Mouse (Mus musculus): Measurements from ENCODE around the gene Stab2. TPM values are rescaled to one million over a fixed set of nuclear protein-coding genes. Genes with fewer than 3 reads are reported as not detected.

Stab2 gene
- total RNA-seq, 2 experiments from 2014 or later: 0.32 to 0.54 TPM

GRCm38 (mm10) chr10:86842659-86843058, 165.2 kb downstream of the Stab2 start:
- intact Hi-C loops (cut with DNase I): no loop called here
- no peak for DNase-seq (ENCODE audit: low spot score in 2 of 2)

GRCm38 (mm10) chr10:86838827-86839226, 169.0 kb downstream of the Stab2 start:
- intact Hi-C loops (cut with DNase I): no loop called here
- no peak for DNase-seq (ENCODE audit: low spot score in 2 of 2)

DNA sequence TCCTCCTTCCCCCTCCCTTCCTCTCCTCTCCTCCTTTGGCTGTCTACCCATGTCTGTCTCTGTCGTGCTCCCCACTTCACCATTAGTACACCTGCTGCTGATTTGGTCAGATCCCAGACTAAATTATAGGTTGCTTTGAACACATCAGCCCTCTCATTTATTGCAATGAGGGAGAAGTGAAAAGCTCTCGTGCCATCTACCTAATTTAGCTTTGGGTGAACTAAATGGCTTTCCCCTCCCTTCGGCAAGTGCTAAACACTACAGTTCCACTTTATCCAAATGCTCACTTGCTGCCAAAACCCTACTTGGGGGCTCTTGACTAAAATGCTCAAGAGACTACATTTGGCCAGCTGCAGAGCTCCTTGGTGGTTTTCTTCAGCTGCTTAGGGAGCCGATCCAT, 171.0 kb downstream of the Stab2 start:
- no peak for DNase-seq (ENCODE audit: low spot score in 2 of 2)
- intact Hi-C loops (cut with DNase I): no loop called here

- no peak for DNase-seq (ENCODE audit: low spot score in 2 of 2)
- intact Hi-C loops (cut with DNase I): no loop called here
These were observed 178.3 kb downstream of the Stab2 start for GRCm38 (mm10) chr10:86829515-86829914.

DNA sequence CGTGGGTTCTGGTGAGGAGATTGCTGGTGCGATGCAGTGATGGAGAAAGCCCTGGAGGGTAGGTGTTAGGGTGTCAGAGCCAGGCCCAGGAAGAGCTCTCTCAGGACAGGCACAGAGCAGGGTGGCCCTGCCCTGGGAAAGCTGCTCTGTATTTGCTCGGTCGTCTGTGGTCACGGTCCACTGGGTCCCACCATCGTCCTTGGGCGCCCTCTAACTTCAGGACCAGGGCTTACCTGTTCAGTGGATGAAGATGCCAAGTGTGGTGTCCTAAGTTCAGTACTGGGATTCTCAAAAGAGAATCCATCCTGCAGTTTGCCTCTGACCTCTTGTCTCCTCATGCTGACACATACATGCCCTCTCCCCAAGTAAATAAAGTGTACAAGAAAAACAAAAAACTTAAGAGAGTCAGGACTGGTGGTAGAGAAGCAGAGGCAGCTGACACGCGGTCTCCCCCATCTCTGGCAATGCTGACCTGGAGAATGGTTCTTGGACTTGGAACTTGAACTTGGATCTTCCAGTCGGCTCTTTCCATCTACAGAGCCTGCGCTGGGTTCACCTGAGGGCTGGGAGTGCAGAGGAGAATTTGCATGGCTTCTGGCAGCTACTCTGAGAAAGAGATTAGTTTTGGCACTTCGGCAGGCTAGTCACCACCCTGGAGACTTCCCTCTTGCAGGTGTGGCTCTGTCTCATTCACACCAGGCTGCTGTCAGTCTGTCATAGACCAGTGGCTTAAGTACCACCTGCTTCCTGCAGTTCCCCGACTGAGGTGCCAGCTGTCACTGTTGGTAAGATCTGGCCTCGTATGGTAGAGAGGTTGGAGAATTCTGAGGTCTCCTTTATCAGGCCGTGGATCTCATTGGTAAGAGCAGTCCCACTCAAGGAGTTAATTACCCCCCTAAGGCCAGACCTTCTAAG, 179.3 kb downstream of the Stab2 start:
- intact Hi-C loops (cut with DNase I): no loop called here
- DNase-seq (ENCODE audit: low spot score in 2 of 2): no peak

GRCm38 (mm10) chr10:86826929-86827328, 180.9 kb downstream of the Stab2 start:
- intact Hi-C loops (cut with DNase I): no loop called here

DNA sequence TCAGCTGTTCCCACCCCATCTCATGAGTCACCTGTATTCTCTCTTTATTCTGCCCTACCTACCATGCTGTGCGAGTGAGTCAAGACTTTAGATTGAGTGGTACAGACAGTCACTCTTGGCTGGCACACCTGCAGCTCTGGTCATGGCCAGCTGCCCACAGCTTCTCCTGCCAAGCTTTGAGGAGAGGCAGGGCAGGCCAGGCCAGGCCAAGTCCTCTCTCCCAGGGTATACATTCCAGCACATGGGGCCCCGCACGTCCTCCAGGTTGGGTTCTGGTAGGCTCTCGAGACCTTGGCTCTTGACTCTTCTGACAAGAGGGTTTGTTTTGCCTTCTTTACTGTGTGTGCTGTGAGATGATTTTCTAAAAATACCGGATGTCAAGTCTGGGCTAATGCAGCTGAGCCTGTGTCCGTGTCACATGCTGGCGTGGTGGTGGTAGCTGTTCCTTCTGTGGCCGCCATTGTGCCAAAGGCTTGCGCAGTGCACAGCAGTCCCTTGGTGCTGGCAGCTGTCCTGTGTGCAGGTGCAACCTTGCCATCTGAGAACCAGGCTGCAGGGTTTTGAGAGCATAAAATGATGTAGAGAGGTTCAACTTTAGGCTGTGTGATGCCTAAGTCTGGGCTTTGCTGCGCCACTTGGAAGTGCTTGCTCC, 181.8 kb downstream of the Stab2 start:
- intact Hi-C loops (cut with DNase I): no loop called here
- DNase-seq (ENCODE audit: low spot score in 2 of 2): no peak

More at GRCm38 (mm10) chr10:86826929-86827328, 180.9 kb downstream of the Stab2 start:
- no peak for DNase-seq (ENCODE audit: low spot score in 2 of 2)

- intact Hi-C loops (cut with DNase I): loop anchor here (5.0 kb wide), 1 partner anchor 48 kb away; the partner anchor contains the start of gene Nt5dc3
These were observed 183.0 kb downstream of the Stab2 start for GRCm38 (mm10) chr10:86824871-86825270.

DNA sequence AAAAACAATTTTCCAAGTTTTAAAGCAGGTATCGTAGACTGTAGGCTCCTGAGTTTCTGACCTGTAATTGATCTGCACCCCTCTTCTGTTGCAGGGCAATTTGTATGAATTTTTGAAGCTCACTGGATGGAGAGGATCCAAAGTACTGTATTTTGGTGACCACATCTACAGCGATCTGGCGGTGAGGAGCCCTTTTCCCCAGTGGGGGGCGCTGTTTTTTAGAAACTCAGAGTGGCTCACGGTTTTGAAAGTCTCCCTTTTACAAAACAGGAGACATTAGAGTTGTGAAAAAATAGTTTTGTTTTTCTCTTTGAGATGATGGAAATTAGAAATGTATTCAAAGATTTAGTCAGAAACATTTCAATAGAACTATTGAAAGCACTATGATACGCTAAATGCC, 183.7 kb downstream of the Stab2 start:
- no peak for DNase-seq (ENCODE audit: low spot score in 2 of 2)
- intact Hi-C loops (cut with DNase I): loop anchor here (5.0 kb wide), 1 partner anchor 47 kb away; the partner anchor contains the start of gene Nt5dc3

More at GRCm38 (mm10) chr10:86824871-86825270, 183.0 kb downstream of the Stab2 start:
- no peak for DNase-seq (ENCODE audit: low spot score in 2 of 2)

- no peak for DNase-seq (ENCODE audit: low spot score in 2 of 2)
- intact Hi-C loops (cut with DNase I): loop anchor here (5.0 kb wide), 1 partner anchor 44 kb away; the partner anchor contains the start of gene Nt5dc3
These were observed 186.8 kb downstream of the Stab2 start for GRCm38 (mm10) chr10:86821014-86821413.

GRCm38 (mm10) chr10:86819649-86820165, 188.1 kb downstream of the Stab2 start:
- peak; percentile 30 to 34 for DNase-seq (ENCODE audit: low spot score in 2 of 2)
- intact Hi-C loops (cut with DNase I): loop anchor here (5.0 kb wide), 1 partner anchor 42 kb away; the partner anchor contains the start of gene Nt5dc3

GRCm38 (mm10) chr10:86815133-86815532, 192.7 kb downstream of the Stab2 start:
- intact Hi-C loops (cut with DNase I): no loop called here
- no peak for DNase-seq (ENCODE audit: low spot score in 2 of 2)

DNA sequence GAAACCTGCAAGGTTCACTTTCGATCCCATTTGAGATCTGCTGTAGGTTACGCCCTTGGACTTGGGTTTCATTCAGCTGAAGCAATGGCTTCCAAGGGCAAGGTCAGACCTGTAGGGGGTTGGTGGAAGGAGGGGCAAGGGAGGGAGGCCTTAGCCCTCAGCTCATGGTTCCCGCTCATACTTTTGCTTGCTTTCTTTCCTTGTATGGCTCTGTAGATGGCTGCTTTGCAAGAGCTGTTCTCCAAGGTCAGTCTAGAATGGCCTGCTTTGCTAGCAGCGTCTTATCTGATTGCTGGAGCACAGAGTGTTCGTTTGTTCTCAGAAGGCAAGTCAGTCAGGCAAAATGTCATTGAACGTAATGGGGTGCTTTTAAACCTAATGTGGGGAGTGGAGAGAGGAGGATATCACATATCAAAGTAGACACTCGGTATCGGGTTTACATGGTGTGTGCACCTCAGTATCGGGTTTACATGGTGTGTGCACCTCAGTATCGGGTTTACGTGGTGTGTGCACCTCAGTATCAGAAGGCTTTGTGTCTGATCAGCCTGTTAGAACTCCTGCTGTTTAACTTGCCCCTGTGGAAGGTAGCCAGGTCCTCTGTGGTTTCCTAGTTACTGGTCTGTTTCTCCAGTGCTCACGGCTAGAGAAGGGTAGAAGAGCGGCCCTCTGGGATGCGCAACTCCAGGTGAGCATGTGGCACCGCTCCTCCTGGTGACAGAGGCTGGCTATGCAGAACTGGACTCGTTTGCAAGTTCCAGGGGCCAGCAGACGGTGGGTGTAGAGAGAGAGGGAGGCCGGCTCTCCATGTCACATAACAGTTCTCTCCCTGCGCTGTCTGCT, 193.3 kb downstream of the Stab2 start:
- DNase-seq (ENCODE audit: low spot score in 2 of 2): no peak
- intact Hi-C loops (cut with DNase I): no loop called here

DNA sequence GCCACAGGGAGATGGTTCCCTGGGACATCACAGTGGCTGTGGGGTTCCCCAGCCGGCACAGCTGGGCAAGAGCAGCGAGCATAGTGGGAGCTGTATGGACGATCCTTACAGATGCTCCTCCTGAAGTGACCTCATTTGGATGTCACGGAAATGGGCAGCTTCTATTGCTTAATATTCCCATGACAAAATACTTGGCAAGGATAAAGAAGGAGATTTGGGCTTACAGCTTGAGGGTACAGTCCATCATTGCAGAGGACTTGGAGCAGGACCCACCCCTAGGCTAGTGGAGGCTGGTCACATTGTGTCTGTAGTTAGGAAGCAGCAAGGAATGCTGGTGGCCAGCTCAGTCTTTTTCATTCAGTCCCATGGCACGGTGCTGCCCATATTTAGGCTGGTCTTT, 197.2 kb downstream of the Stab2 start:
- intact Hi-C loops (cut with DNase I): no loop called here
- DNase-seq (ENCODE audit: low spot score in 2 of 2): no peak

GRCm38 (mm10) chr10:86810000-86810399, 197.8 kb downstream of the Stab2 start:
- DNase-seq (ENCODE audit: low spot score in 2 of 2): peak; percentile 42 to 49
- intact Hi-C loops (cut with DNase I): no loop called here

GRCm38 (mm10) chr10:86808013-86808758, 199.6 kb downstream of the Stab2 start:
- intact Hi-C loops (cut with DNase I): no loop called here
- no peak for DNase-seq (ENCODE audit: low spot score in 2 of 2)

GRCm38 (mm10) chr10:86807362-86807761, 200.5 kb downstream of the Stab2 start:
- intact Hi-C loops (cut with DNase I): no loop called here

DNA sequence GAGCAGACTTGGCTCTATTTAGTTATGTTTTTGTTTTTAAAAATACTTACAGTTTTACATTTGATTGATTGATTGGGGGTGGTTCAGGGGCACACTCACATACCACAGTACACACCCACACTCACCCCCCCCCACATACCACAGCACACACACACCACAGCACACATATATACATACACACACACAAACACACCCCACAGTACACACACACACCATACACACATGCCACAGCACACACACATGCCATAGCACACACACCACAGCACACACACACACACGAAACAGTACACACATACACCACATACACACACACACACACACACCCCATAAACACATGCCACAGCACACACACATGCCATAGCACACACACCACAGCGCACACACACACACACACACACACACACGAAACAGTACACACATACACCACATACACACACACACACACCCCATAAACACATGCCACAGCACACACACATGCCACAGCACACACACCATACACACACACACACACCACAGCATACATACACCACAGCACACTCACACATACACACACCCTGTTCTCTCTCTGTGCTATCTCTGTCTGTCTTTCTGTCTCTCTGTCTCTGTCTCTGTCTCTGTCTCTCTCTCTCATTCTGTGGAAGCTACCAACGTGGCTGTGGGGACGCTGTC, 211.6 kb downstream of the Stab2 start:
- intact Hi-C loops (cut with DNase I): no loop called here
- no peak for DNase-seq (ENCODE audit: low spot score in 2 of 2)

More at GRCm38 (mm10) chr10:86807362-86807761, 200.5 kb downstream of the Stab2 start:
- no peak for DNase-seq (ENCODE audit: low spot score in 2 of 2)
